Mouse (Mus musculus) spleen, adult 2 months (tissue): ENCODE measurements at regions not wholly inside any gene's neighbourhood (a gene's known extent, or its start where the extent isn't known, plus 50 kb on each side); places are given as distances from the start of the nearest gene placed in this dataset.

Experiments
- DNase-seq, 2 experiments: peaks; one replicate each; pipeline versions ENCODE4 v3.0.0 to v3.0.0-alpha.2; 2012 to 2021; ENCODE audit warnings: low spot score in 2 of 2, low read depth in 1 of 2
- H3K27ac ChIP-seq: fragments of 200-500 bp; 2 replicates; pipeline ENCODE4 v1.5.1; 2012; ENCODE audit warnings: low read length, inconsistent platforms; ENCODE audit not compliant: insufficient read depth
- H3K27me3 ChIP-seq: fragments of 200-500 bp; 2 replicates; pipeline ENCODE4 v1.6.1; 2012; ENCODE audit warnings: mild to moderate bottlenecking, moderate library complexity, low read length, inconsistent platforms; ENCODE audit not compliant: control insufficient read depth, insufficient read depth
- H3K36me3 ChIP-seq: fragments of 200-500 bp; 2 replicates; pipeline ENCODE4 v1.6.1; 2012; ENCODE audit warnings: mild to moderate bottlenecking, low read length, inconsistent platforms; ENCODE audit not compliant: control insufficient read depth, insufficient read depth
- H3K4me1 ChIP-seq: fragments of 200-500 bp; 2 replicates; pipeline ENCODE4 v1.6.1; 2011; ENCODE audit warnings: inconsistent platforms; ENCODE audit not compliant: control insufficient read depth, insufficient read depth, insufficient read length
- H3K4me3 ChIP-seq: fragments of 200-500 bp; 2 replicates; pipeline ENCODE4 v1.5.1; 2011; ENCODE audit warnings: mild to moderate bottlenecking, inconsistent platforms; ENCODE audit not compliant: insufficient read depth, insufficient read length; ENCODE audit errors: extremely low read depth
- CTCF ChIP-seq: fragments of 200-500 bp; IDR thresholded peaks from 2 replicates; pipeline ENCODE4 v1.5.1; 2011; ENCODE audit warnings: mild to moderate bottlenecking, inconsistent platforms; ENCODE audit not compliant: insufficient read depth, insufficient read length, insufficient replicate concordance; ENCODE audit errors: extremely low read depth
- POLR2A ChIP-seq: fragments of 200-500 bp; IDR thresholded peaks from 2 replicates; pipeline ENCODE4 v1.6.1; 2011; ENCODE audit warnings: low read depth, low read length, inconsistent platforms
- WGBS: fragments of 180-500 bp; shearing (Covaris S2); methylation state at CpG from one replicate; pipeline ENCODE4 v1.1.7; 2018; 5-methylcytosine and 5-hydroxymethylcytosine counted together

DNA sequence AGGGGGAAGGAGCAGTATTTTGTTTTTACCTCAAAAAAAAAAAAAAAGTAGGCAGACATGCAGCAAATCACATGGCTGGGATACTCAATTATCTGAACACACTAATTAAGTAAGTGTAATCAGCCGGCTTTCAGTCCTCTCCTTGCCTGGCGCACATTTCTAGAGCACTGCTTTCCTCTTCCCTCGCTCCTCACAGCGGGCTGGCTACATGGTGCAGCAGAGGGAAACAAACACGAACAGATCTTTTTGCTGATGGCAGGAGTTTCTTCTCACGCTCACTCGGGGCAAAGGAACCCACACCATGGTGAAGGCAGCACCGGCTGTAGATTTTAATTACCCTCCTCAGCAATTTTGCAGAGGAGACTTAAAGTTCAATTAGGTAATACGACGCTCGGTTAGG is 169.7 kb upstream of the Azi2 start:
- 89% methylated on average over 11 of the region's 11 CpGs for WGBS
- no peaks in the 10 kb centered on the region for H3K4me1 ChIP-seq

GRCm38 (mm10) chr9:117863944-117864343 is 176.4 kb upstream of the Azi2 start:
- whole genome bisulfite sequencing = 80% methylated on average over 3 of the region's 3 CpGs
- H3K36me3 ChIP-seq = no peaks in the 10 kb centered on the region
- TF ChIP-seq CTCF (no peak), POLR2A (no peak)

More for the DNA sequence above, 169.7 kb upstream of the Azi2 start:
- Histone ChIP-seq H3K36me3 (no peaks in the 10 kb centered on the region), H3K27me3 (peaks cover 4% of the 10 kb centered on the region; the same call in 1 of the 2 replicates), H3K27ac (no peak overlapping the region), H3K4me3 (no peak overlapping the region)
- DNase-seq = no peak
- TF ChIP-seq CTCF (no peak), POLR2A (no peak)

GRCm38 (mm10) chr9:117863318-117863717 is 177.0 kb upstream of the Azi2 start:
- DNase-seq = no peak
- Histone ChIP-seq H3K27ac (no peak overlapping the region), H3K4me3 (no peak overlapping the region), H3K27me3 (no peaks in the 10 kb centered on the region), H3K4me1 (no peaks in the 10 kb centered on the region), H3K36me3 (no peaks in the 10 kb centered on the region)
- WGBS = 14% methylated on average over 6 of the region's 6 CpGs
- no peak for TF ChIP-seq CTCF
- TF ChIP-seq POLR2A = no peak

More at GRCm38 (mm10) chr9:117863944-117864343, 176.4 kb upstream of the Azi2 start:
- no peak overlapping the region for H3K27ac ChIP-seq
- H3K4me3 ChIP-seq = no peak overlapping the region
- no peak for DNase-seq
- H3K27me3 ChIP-seq = no peaks in the 10 kb centered on the region
- no peaks in the 10 kb centered on the region for H3K4me1 ChIP-seq

- no peaks in the 10 kb centered on the region for H3K4me1 ChIP-seq
- H3K27me3 ChIP-seq = no peaks in the 10 kb centered on the region
- H3K36me3 ChIP-seq = no peaks in the 10 kb centered on the region
- TF ChIP-seq POLR2A (no peak), CTCF (no peak)
- H3K4me3 ChIP-seq = no peak overlapping the region
- WGBS = 5% methylated on average over 16 of the region's 16 CpGs
- DNase-seq = no peak
- H3K27ac ChIP-seq = no peak overlapping the region
Observed at GRCm38 (mm10) chr9:117859580-117860045, 180.7 kb upstream of the Azi2 start.

DNA sequence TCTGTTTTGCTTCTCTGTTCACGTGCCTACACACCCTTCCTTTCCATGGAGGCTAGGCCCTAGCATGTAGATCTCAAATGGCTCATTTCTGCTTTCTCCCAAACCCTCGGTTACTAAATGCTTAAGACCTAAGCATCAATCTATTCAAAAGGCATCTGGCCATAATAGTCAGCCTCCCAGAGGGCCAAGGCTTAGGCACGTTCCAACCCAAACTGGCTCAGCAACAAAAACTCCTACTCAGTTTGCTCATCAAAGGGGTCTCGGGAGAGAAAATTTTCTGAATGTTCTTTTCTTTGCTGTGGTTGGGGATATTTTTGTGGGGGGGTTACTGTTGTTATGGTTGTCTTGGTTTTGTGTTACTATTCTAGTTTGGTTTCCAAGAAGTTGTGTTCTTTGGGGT is 196.8 kb upstream of the Azi2 start:
- no peaks in the 10 kb centered on the region for H3K27me3 ChIP-seq
- TF ChIP-seq POLR2A (no peak), CTCF (no peak)
- H3K36me3 ChIP-seq = no peaks in the 10 kb centered on the region
- 81% methylated on average over 4 of the region's 4 CpGs for WGBS
- H3K27ac ChIP-seq = no peak overlapping the region
- no peak overlapping the region for H3K4me3 ChIP-seq
- H3K4me1 ChIP-seq = no peaks in the 10 kb centered on the region
- no peak for DNase-seq

- H3K36me3 ChIP-seq = no peaks in the 10 kb centered on the region
- WGBS = 89% methylated on average over 12 of the region's 12 CpGs
- TF ChIP-seq POLR2A = no peak
- no peak for TF ChIP-seq CTCF
- no peaks in the 10 kb centered on the region for H3K27me3 ChIP-seq
- no peak overlapping the region for H3K4me3 ChIP-seq
- no peak overlapping the region for H3K27ac ChIP-seq
- no peaks in the 10 kb centered on the region for H3K4me1 ChIP-seq
- no peak for DNase-seq
Observed at GRCm38 (mm10) chr9:117836696-117837380, 203.5 kb upstream of the Azi2 start.

- Histone ChIP-seq H3K27me3 (no peaks in the 10 kb centered on the region), H3K4me3 (no peak overlapping the region), H3K4me1 (no peaks in the 10 kb centered on the region), H3K36me3 (no peaks in the 10 kb centered on the region), H3K27ac (no peak overlapping the region)
- no peak for DNase-seq
- TF ChIP-seq POLR2A (no peak), CTCF (no peak)
- WGBS = 71% methylated on average over 6 of the region's 6 CpGs
Observed at GRCm38 (mm10) chr9:117833586-117833985, 203.9 kb upstream of the Rbms3 start.
